Mouse (Mus musculus) layer of hippocampus, adult 9-10 months (tissue): ENCODE measurements around the gene Clip1.

Source experiments
- DNase-seq: peaks from one replicate; pipeline ENCODE4 v3.0.0; 2022; ENCODE audit warnings: low spot score

Gene Clip1

GRCm38 (mm10) chr5:123670800-123671472 is 13.5 kb downstream of the Clip1 start:
- no peak for DNase-seq

GRCm38 (mm10) chr5:123669991-123670799 is 14.2 kb downstream of the Clip1 start:
- no peak for DNase-seq

- no peak for DNase-seq
Observed at GRCm38 (mm10) chr5:123667915-123668314, 16.5 kb downstream of the Clip1 start.

GRCm38 (mm10) chr5:123665956-123666355 is 18.5 kb downstream of the Clip1 start:
- no peak for DNase-seq

GRCm38 (mm10) chr5:123664329-123664728 is 20.1 kb downstream of the Clip1 start:
- DNase-seq, result no peak

- DNase-seq, result no peak
Observed at GRCm38 (mm10) chr5:123662059-123662458, 22.4 kb downstream of the Clip1 start.

GRCm38 (mm10) chr5:123661602-123662001 is 22.8 kb downstream of the Clip1 start:
- no peak for DNase-seq

- no peak for DNase-seq
Observed at GRCm38 (mm10) chr5:123657651-123658050, 26.8 kb downstream of the Clip1 start.

GRCm38 (mm10) chr5:123654937-123655336 is 29.5 kb downstream of the Clip1 start:
- no peak for DNase-seq

- DNase-seq, result no peak
Observed at GRCm38 (mm10) chr5:123653287-123653801, 31.1 kb downstream of the Clip1 start.

- DNase-seq, result no peak
Observed at GRCm38 (mm10) chr5:123650825-123651224, 33.6 kb downstream of the Clip1 start.

GRCm38 (mm10) chr5:123642401-123642800 is 42.0 kb downstream of the Clip1 start:
- no peak for DNase-seq

DNA sequence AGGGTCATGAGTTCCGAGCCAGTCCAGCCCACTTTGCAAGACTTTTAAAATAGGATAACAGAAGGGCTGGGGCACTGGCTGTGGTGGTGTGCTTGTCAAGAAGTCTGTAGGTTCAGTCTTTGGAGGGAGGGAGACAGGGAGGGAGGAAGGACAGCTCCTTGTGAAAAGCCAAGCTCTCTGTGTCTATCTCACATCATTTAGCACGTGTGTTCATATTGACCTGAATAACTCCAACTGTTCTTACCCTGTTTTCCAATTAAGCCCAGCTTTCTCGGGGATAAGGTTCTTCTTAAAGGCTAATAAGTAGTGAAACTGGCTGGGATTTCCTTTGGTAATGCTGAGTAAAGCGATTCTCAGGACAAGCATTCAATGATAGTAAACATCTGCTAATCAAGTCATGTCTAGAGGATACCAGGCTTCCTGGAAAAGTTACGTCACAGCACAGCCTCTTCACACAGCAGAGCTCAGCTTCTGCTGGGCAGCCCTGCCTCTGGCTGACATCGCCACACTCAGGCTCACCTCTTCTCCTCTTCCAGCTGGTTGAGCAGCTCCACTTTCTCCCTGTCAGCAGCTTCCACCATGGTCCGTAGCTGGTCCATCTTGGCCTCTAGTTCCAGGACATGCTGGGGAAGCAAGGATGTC is 43.0 kb downstream of the Clip1 start:
- DNase-seq, result no peak

- no peak for DNase-seq
Observed at GRCm38 (mm10) chr5:123640181-123640580, 44.2 kb downstream of the Clip1 start.

DNA sequence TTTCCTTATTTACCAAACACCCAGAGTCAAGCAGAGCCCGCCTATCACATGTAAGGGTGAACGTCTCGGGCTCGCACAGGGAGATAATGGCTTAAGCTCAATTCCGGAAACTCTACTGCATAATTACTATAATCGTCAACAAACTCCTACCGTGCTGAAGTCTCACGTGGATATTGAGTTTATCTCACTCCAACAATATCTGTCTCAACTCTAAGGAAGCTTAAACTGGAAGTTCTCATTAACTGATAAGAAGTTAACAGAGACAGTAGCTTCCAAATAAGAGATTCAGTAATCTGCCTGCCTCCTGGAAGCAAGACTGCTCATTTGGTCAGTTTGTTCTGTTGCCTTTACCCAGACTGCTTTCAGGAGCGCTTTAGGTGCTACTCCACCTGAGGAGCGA is 53.2 kb downstream of the Clip1 start:
- no peak for DNase-seq

GRCm38 (mm10) chr5:123626631-123627030 is 57.8 kb downstream of the Clip1 start:
- no peak for DNase-seq

DNA sequence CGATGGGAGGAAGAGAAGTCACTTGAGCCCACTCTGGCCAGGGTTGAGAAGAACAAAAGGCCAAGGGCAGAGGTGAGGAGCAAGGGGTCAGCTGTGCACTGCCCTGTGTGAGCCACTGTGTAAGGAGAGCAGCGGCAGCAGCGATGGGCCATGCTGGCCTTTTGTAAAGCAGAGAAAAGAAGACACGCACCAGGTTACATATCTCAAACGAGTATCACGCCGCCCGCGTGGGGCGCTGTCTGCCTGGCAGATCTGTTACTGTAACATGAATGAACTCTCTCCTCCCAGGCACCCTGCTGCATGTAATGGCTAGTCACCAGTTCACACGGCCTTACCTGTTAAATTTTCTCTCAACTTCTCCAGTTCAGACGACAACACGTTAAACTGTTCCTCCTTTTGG is 62.0 kb downstream of the Clip1 start:
- DNase-seq, result no peak

GRCm38 (mm10) chr5:123618558-123618957 is 65.9 kb downstream of the Clip1 start:
- DNase-seq, result no peak

- no peak for DNase-seq
Observed at GRCm38 (mm10) chr5:123614246-123614645, 70.2 kb downstream of the Clip1 start.

DNA sequence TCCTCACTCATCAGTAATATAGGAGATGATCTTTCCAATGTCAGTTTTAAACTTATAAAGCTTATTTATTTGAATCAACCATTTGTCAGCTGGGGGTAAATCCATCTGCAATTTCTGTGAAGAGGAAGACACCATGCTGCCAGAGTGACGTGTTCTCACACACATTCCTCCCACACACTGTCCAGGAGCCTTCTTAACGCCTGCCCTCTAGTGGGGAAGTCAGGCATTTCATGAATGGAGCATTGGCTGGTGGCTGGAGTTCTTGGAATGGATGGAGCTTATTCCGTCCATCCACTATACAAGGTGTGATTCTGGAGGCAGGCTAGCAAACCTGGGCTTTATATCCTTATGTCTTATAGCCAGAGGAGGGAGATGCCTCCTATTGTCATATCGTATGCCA is 74.6 kb downstream of the Clip1 start:
- DNase-seq, result peak; percentile 89

GRCm38 (mm10) chr5:123609416-123609815 is 75.0 kb downstream of the Clip1 start:
- no peak for DNase-seq

GRCm38 (mm10) chr5:123607211-123607669 is 77.2 kb downstream of the Clip1 start:
- no peak for DNase-seq

DNA sequence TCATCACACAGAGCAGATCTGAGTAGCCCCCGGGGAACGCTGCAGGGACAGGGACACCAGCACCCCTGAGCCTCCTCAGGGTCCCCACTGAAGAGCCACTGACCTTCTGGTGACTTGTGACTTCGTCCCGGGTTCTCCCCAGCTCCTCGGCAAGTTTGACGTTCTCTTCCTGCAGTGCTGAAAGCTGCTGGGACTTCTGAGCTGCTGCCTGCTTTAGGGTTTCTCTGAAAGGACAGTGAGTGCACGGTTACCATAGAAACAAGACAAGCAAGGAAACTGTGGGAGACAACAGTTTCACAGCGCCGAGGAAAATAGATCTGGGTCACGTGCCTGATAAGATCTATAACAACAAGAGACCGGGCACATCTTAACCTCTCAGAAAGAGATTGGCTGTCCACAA is 80.9 kb downstream of the Clip1 start:
- DNase-seq, result peak; percentile 51
